Mouse (Mus musculus) small intestine, adult 2 months (tissue): ENCODE results near the gene Astn1.

Experiments used
- CTCF ChIP-seq: fragments of 200-500 bp; IDR thresholded peaks from 2 replicates; pipeline ENCODE4 v1.5.1; 2012; ENCODE audit warnings: low read depth, mild to moderate bottlenecking, control low read depth, inconsistent platforms, low read length, moderate library complexity, mixed read lengths; ENCODE audit not compliant: insufficient replicate concordance, insufficient read length; ENCODE audit errors: extremely low read depth
- POLR2A ChIP-seq: fragments of 200-500 bp; IDR thresholded peaks from 2 replicates; pipeline ENCODE4 v1.6.1; 2012; ENCODE audit warnings: low read depth, mild to moderate bottlenecking, control low read depth, inconsistent platforms, low read length, moderate library complexity

DNA sequence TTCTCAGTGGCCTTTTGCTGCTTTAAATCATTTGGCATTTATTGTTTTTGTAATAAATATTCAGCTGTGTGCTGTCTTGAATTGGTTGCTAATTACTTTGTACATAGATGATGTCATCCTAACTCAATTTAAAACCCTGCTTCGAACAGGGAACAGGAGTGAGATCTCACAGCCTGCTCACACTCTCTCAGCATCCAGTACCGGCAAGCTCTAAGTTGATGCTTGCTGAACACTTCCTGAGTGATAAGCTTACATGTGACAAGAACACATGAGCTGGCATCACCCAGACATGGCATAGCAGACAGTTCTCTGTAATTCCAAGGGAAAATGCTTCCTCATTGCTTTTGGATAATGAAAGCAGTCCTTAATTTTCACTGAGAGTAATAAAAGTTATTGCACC, 38.8 kb downstream of the Astn1 start:
- TF ChIP-seq POLR2A (no peak), CTCF (no peak)
